Mouse (Mus musculus): ENCODE measurements at regions not wholly inside any gene's neighbourhood (a gene's known extent, or its start where the extent isn't known, plus 50 kb on each side); places are given as distances from the start of the nearest gene placed in this dataset.

DNA sequence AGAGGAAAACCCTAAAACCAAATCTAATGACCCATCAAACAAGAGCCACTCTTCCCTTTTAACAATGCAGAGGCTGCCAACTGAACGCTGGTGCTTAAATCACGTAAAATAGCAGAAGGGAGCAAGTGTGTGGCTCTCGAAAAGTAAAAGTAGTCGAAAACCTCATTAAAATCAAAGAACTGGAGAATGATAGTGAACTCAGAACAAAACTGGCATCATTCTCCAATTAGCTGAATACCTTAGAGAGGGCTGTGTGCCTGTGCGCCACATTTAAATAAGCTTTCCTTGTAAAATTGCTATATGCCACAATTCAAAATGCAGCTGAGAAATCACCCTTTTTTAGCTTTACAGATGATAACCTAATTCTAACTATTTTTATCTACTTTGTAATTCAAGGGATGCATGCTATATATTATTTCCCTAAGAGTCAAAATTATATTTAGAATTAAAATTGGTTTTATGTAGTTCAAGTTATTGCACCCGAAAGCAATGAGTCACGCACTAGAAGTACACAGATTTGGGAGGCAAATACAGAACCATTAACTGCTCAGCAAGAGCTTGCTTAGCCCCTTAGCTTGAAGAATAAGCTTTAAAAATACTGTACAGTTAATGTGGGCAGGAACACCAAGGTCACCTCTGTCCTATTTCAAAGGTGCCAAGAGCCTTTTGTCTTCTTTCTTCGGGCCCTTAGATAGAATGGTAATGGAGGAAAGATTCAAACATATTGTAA lies 327.4 kb upstream of the Cited2 start:
- TF ChIP-seq POLR2A (IDR thresholded peaks at IDR 0.05; ENCODE audit: borderline replicate concordance, control insufficient read depth, low read depth, low read length) (no peak), CTCF (IDR thresholded peaks at IDR 0.05; ENCODE audit: control insufficient read depth, insufficient read depth, low read length) (no peak)
- 90% methylated on average over 8 of the region's 8 CpGs for WGBS
- no peak overlapping the region for H3K4me3 ChIP-seq (replicated peaks; ENCODE audit: control insufficient read depth, low read depth, low read length)
- no peaks in the 10 kb centered on the region for H3K4me1 ChIP-seq (ENCODE audit: control insufficient read depth, insufficient read depth, low read length)
- H3K27ac ChIP-seq (ENCODE audit: control insufficient read depth, insufficient read depth, low read depth, low read length, poor library complexity), result no peak overlapping the region

DNA sequence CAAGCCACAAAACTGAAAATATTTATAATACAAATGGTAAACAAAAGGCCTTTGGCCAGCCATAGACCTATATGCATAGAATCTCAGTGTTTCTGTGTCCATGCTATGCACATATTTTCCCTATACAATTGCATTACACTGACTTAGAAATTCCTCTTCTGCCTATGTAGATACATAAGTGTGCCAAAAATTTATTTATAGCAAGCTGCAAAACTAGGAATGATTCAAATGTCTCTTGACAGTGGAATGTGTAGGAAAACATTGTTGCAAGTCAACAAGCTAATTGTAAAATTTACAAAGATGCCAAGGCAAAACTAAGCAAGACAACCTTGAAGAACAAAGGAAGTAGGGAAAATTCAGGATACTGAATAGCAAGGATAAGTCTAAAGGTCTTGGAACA lies 319.1 kb upstream of the Cited2 start:
- no peak for TF ChIP-seq POLR2A (IDR thresholded peaks at IDR 0.05; ENCODE audit: borderline replicate concordance, control insufficient read depth, low read depth, low read length)
- no peak for TF ChIP-seq CTCF (IDR thresholded peaks at IDR 0.05; ENCODE audit: control insufficient read depth, insufficient read depth, low read length)
- no peak overlapping the region for H3K4me3 ChIP-seq (replicated peaks; ENCODE audit: control insufficient read depth, low read depth, low read length)
- H3K27ac ChIP-seq (ENCODE audit: control insufficient read depth, insufficient read depth, low read depth, low read length, poor library complexity), result no peak overlapping the region
- no peaks in the 10 kb centered on the region for H3K4me1 ChIP-seq (ENCODE audit: control insufficient read depth, insufficient read depth, low read length)

DNA sequence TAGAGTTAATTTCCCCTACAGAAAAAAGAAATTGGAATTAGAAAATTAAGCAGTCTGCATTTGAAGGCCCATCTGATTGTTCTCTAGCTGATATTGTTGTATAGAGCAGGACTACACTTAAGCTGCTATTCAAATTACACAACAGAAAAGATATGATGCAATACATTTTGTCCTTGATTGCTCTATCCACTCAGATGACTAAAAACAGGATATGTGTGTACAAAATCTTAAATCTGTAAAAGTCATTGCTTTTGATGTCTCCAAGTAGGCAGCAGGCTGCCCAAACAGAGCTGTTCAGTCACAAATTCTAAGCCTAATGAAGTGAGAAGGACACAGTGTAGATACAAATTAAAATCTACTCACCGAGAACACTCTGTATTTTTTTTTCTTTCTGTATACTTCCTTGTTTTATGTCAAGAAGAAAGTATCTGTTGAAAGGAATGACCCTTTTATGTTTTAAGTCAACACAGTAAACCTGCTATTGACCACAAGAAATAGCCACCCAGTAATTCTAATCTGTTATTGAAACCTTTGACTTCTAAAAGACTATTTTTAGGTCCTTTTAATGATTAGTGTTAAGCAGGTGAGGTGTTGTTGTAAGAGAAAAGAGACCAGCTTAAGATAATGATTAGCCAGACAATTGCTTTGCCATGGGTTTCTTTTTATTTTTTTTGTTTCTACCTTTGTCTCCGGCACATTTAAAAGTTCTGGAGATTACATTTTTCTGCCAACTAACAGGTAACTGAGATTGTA lies 315.0 kb upstream of the Cited2 start:
- Histone ChIP-seq H3K4me3 (replicated peaks; ENCODE audit: control insufficient read depth, low read depth, low read length) (no peak overlapping the region), H3K27ac (ENCODE audit: control insufficient read depth, insufficient read depth, low read depth, low read length, poor library complexity) (no peak overlapping the region), H3K4me1 (ENCODE audit: control insufficient read depth, insufficient read depth, low read length) (no peaks in the 10 kb centered on the region)
- TF ChIP-seq POLR2A (IDR thresholded peaks at IDR 0.05; ENCODE audit: borderline replicate concordance, control insufficient read depth, low read depth, low read length), result no peak
- no peak for TF ChIP-seq CTCF (IDR thresholded peaks at IDR 0.05; ENCODE audit: control insufficient read depth, insufficient read depth, low read length)
- 65% methylated on average over 2 of the region's 2 CpGs for WGBS

DNA sequence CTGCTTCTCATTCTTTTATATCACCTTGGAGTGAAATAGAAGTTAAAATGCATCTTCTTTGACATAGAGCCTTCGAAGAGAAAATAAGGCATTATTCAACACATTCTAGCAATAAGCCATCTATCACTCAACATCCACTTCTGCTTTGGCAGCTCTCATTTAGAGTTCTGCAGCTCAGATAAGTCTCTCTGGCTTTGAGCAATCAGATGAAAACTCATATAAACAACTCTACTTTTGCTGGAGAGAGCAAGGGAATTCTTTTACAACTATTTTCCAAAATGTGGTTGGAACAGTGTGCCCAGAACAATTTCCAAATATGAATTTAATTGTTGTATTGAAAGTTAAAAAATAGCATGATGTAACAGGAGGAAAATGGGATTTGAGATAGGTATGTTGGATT lies 314.2 kb upstream of the Cited2 start:
- H3K27ac ChIP-seq (ENCODE audit: control insufficient read depth, insufficient read depth, low read depth, low read length, poor library complexity), result no peak overlapping the region
- no peaks in the 10 kb centered on the region for H3K4me1 ChIP-seq (ENCODE audit: control insufficient read depth, insufficient read depth, low read length)
- no peak for TF ChIP-seq POLR2A (IDR thresholded peaks at IDR 0.05; ENCODE audit: borderline replicate concordance, control insufficient read depth, low read depth, low read length)
- no peak for TF ChIP-seq CTCF (IDR thresholded peaks at IDR 0.05; ENCODE audit: control insufficient read depth, insufficient read depth, low read length)
- no peak overlapping the region for H3K4me3 ChIP-seq (replicated peaks; ENCODE audit: control insufficient read depth, low read depth, low read length)
- 74% methylated on average over 1 of the region's 1 CpGs for WGBS

DNA sequence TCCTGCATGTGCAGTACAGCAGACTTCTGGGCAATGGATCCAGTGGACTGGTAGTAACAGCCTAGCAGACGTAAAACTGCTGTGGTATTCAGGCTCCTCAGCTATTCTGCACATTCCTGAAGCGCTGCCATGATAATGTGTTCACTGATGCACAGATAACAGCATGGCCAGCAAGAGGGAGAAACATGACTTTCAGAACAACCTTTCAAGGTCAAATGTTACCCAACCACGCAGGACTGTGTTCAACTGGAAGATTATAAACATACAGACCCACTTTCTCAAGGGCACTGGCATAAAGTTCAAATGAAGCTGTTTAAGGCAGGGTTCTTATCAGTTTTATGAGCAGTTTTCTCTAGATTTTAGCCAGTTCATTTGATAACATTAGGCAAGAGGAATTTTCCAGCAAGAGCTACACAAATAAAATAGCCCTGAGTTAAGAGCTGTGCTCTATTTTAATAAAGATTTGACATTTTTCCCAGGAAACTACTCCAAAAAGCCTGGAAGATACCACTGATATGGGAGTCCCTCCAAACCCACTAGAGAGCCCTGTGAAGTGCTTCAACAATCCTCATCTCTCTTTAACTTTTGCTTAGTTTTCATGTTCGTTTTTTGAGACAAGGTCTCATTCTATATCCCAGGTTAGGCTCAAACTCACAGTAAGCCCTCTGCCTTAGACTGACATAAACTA lies 311.6 kb upstream of the Cited2 start:
- 76% methylated on average over 4 of the region's 4 CpGs for WGBS
- H3K4me1 ChIP-seq (ENCODE audit: control insufficient read depth, insufficient read depth, low read length), result no peaks in the 10 kb centered on the region
- H3K27ac ChIP-seq (ENCODE audit: control insufficient read depth, insufficient read depth, low read depth, low read length, poor library complexity), result no peak overlapping the region
- no peak for TF ChIP-seq CTCF (IDR thresholded peaks at IDR 0.05; ENCODE audit: control insufficient read depth, insufficient read depth, low read length)
- TF ChIP-seq POLR2A (IDR thresholded peaks at IDR 0.05; ENCODE audit: borderline replicate concordance, control insufficient read depth, low read depth, low read length), result no peak
- H3K4me3 ChIP-seq (replicated peaks; ENCODE audit: control insufficient read depth, low read depth, low read length), result no peak overlapping the region

DNA sequence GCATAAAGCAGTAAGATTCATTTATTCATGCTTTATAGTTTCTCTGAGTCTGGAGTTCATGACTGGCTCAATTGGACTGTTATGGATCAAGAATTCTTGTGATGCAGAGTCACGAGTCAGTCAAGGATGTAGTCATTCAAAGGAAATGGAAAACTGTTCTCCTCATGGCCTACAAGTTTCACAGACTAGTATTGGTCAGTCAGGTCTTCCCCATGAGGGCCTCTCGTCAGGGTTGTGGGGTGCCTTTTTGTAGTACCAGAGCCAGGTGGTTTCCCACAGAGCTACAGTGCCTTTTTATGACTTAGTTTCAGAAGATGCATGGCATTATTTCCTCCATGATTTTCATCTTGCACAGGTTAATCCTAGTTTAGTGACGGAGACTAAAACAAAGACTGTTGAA lies 307.9 kb upstream of the Cited2 start:
- 81% methylated on average over 3 of the region's 3 CpGs for WGBS
- H3K4me1 ChIP-seq (ENCODE audit: control insufficient read depth, insufficient read depth, low read length), result peaks cover 2% of the 10 kb centered on the region
- TF ChIP-seq CTCF (IDR thresholded peaks at IDR 0.05; ENCODE audit: control insufficient read depth, insufficient read depth, low read length), result no peak
- TF ChIP-seq POLR2A (IDR thresholded peaks at IDR 0.05; ENCODE audit: borderline replicate concordance, control insufficient read depth, low read depth, low read length), result no peak

DNA sequence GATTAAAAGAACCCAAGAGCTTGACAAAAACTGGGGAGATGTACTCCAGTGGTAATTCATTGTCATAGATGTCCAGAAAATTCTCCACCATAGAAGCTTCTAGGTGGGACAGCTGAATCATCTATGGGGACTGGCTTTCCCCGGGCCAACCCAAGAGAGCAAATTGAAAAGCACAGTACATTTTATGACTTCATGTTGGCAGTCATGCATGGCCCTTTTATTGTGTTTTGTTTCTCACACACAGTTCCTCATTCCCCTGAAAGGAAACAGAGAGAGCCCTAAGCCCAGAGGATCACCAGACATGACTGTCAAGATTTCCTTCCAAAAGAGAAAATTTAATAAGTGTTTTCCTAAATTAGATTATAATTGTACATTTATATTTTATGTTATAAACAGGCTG lies 306.9 kb upstream of the Cited2 start:
- Histone ChIP-seq H3K4me3 (replicated peaks; ENCODE audit: control insufficient read depth, low read depth, low read length) (no peak overlapping the region), H3K4me1 (ENCODE audit: control insufficient read depth, insufficient read depth, low read length) (peaks cover 2% of the 10 kb centered on the region), H3K27ac (ENCODE audit: control insufficient read depth, insufficient read depth, low read depth, low read length, poor library complexity) (no peak overlapping the region)
- 32% methylated on average over 1 of the region's 1 CpGs for WGBS
- TF ChIP-seq POLR2A (IDR thresholded peaks at IDR 0.05; ENCODE audit: borderline replicate concordance, control insufficient read depth, low read depth, low read length) (no peak), CTCF (IDR thresholded peaks at IDR 0.05; ENCODE audit: control insufficient read depth, insufficient read depth, low read length) (no peak)

More for the DNA sequence above, 307.9 kb upstream of the Cited2 start:
- Histone ChIP-seq H3K4me3 (replicated peaks; ENCODE audit: control insufficient read depth, low read depth, low read length) (no peak overlapping the region), H3K27ac (ENCODE audit: control insufficient read depth, insufficient read depth, low read depth, low read length, poor library complexity) (no peak overlapping the region)

DNA sequence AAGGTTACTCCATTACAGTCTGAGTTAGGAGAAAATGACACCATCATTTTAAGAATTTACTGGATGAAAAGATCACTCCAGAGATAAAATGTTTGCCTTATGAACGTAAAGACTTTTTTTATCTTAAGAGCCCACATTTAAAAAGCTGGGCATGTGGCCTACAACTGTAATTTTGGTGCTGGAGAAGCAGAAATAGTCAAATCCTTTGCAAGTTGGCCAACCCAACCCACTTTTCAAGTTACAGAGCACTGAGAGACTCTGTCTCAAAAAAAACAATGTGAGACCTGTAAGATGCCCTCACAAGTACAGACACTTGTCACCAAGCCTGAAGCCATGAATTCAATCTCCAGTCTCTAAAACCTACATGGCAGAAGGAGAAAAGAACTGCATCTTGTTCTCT lies 305.6 kb upstream of the Cited2 start:
- 62% methylated on average over 1 of the region's 1 CpGs for WGBS
- TF ChIP-seq CTCF (IDR thresholded peaks at IDR 0.05; ENCODE audit: control insufficient read depth, insufficient read depth, low read length) (no peak), POLR2A (IDR thresholded peaks at IDR 0.05; ENCODE audit: borderline replicate concordance, control insufficient read depth, low read depth, low read length) (no peak)
- no peak overlapping the region for H3K27ac ChIP-seq (ENCODE audit: control insufficient read depth, insufficient read depth, low read depth, low read length, poor library complexity)

More for the DNA sequence above, 305.6 kb upstream of the Cited2 start:
- no peak overlapping the region for H3K4me3 ChIP-seq (replicated peaks; ENCODE audit: control insufficient read depth, low read depth, low read length)
- H3K4me1 ChIP-seq (ENCODE audit: control insufficient read depth, insufficient read depth, low read length), result peaks cover 2% of the 10 kb centered on the region

Measured in bone marrow, adult 2 months (tissue).